Mouse (Mus musculus): Measurements from ENCODE around the gene Fgd2.
"Not testable (repeated sequence)": the region's sequence is repeated elsewhere in the genome, so short reads cannot be mapped to it uniquely, and the experiment has no call there.

The Fgd2 gene

DNA sequence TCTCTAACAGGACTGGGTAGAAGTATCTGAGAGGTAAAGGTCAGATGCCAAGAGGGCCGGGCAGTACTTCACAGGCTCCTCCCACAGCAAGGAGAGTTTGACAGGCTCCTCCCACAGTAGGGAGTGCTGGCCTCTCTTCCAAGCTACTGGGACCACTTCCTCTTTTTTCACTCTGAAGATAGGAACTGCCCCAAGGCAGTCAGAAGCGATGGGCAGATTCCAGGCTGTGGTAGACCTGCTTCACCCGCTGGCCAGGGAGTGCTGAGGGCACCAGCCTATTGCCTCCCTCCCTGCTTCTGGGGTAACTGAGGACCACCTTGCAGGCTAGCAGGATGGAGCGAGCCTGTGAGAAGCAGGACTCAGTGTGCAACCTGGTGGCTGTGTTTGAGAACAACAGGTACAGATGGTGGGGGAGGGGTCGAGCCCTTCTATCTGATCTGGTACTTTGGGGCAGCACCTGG lies at the start of gene Fgd2:
Gene Fgd2 (plus strand): TSS at position 154 of the 461 bp plus-strand sequence.
- DNase-seq: no peak

DNA sequence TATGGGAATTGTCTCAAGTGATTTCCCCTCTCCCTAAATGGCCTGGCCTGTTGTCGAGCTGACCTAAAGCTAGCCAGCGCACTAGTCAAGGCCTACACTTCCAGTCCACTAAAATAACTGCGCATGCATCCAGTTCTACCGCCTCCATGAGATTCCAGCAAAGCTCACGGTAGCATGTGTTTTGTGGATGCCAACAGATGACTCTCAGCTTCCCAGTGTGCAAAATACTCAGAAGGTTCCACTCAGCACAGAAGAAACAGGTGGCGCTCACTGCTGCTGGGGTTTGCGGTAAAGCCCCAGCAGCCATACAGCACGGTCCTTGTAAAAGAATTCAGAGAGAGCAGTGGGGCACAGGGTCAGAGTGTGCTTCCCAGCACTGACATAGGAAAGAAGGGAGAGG lies 49.1 kb upstream of the Fgd2 start:
- DNase-seq: no peak

DNA sequence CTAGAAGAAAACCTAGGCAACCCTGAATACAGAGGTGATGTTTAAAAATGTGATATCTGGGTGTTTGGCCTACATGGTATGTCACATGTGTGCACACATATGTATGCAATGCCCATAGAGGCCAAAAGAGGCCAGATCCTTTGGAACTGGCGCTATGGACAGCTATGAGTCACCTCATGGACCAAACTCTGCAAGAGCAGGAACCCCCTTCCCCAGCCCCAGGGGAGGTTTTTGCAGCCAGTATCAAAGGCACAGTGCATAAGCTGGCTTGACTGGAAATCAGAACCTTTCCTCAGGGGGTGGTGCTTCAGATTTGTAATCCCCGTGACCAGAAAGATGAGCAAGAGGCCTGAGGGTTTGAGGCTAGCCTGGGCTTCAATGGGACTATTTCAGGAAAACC lies 48.6 kb upstream of the Fgd2 start:
- DNase-seq: no peak

DNA sequence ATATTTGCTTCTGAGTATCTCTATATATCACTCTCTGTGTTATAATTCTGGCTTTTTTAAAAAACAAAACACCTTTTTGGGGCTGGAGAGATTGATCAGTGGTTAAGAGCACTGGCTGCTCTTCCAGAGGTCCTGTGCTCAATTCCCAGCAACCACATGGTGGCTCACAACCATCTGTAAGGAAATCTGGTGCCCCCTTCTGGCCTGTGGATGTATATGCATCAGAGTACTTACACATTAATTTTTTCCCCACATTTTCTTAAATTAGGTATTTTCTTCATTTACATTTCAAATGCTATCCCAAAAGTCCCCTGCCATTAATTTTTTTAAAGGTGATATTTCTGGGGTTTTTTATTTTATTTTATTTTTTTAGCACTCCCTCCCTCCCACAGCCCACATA lies 47.4 kb upstream of the Fgd2 start:
- no peak for DNase-seq

DNA sequence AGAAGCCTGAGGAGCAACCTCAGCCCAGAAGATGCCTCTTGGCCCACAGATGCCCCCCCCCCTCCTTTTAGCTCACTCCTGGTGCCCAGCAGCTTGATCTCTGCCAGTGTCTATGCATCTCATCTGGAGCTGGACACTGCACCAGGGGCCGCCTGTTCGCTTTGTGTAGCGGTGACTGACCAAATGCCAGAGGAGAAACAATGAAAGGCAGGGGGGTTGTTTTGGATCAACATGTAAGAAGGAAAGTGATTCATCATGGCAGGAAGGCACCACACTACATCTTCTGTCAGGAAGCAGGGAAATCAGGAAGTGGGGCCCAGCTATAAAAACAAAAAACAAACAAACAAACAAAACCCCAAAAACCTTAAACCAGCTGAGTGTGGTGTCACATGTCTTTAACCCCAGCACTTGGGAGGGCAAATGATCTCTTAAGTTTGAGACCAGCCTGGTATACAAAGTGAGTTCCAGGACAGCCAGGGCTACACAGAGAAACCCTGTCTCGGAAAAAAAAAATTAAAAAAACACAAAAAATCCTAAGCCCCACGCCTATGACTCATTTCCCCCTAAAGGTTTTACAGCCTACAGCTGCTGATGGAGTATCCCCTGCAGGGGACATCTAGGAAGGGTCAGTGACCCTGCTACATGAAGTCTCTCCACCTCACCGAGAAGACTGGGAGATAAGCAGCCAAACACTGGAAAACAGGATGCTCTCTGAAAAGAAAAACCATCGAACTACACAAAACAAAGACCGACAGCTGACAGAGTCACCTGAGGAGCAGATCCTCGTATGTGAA lies 44.8 kb upstream of the Fgd2 start:
- no peak for DNase-seq

DNA sequence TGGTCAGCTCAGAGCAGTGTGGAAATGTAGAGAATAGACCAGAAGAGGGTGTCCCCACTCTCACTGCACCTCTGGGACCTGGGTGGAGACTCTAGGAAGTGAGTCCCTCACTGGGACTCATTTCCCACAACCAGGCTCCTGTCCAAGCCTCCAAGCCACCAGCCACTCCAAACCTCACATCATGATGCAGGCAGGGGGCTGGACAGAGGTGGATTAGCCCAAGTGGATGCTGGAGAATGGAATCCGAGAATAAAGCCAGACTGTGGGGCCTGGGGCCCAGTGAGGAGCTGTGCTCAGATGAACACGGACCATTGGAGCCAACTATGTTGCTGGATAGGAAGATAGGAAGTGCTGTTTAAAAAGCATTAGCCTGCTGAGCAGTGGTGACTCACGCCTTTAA lies 43.8 kb upstream of the Fgd2 start:
- no peak for DNase-seq

DNA sequence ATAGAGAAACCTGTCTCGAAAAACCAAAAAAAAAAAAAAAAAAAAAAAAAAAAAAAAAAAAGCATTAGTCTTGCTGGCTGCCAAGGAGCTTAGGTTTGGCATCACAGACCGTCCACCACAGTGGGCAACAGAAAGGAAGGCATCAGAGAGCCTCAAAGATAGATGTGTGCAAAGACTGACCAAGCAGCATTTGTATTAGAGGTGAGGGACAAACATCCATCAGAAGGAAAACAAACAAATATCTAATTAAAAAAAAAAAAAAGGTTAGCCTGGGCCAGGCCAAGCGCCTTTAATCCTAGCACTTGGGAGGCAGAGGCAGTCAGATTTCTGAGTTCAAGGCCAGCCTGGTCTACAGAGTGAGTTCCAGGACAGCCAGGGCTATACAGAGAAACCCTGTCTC lies 43.3 kb upstream of the Fgd2 start, which contains the start of gene Pi16:
Gene Pi16 (plus strand): TSS at position 301 of the 400 bp plus-strand sequence.
- DNase-seq: not testable (repeated sequence)

DNA sequence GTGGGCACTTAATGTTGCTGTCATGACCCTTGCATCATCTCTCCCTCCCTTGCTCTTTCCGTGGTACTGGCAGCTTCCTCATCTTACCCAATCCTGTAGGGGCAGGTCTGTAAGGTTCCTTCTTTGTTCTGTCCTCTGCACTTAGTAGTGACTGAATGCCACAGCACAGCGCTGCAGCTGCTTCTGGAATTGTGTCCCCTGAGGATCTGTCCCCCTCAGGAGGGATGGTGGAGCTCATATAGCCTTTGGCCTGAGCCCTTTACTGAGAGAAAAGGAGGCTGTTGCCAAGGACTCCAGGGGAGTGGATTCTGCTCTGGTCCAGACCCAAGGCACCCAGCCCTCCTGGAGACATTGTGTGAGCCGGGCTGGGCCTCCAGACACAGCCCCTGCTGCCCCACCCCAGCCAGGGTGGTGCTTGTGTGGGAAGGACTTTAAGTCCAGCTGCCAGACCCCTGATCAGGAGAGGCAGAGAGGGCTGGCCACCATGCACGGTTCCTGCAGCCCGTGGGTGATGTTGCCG lies 41.9 kb upstream of the Fgd2 start:
- DNase-seq: no peak

DNA sequence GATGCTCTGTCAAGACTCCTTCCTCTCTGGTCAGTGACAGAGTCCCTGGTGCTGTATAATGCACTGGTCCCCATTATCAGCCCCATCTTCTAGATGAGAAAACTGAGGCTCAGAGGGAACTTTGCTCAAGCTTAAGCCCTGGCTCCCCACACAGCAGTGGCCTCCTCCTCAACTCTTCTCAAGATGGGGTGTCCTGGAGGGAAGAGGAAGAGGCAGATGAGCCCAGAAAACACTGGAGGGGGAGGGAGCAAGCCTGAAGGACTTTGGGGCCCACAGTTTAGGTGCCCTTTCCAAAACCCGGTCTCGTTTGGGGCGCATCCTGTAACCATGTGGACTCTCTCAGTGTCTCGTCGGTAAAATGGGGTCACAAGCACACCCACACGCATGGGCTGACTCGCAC lies 41.2 kb upstream of the Fgd2 start:
- no peak for DNase-seq

DNA sequence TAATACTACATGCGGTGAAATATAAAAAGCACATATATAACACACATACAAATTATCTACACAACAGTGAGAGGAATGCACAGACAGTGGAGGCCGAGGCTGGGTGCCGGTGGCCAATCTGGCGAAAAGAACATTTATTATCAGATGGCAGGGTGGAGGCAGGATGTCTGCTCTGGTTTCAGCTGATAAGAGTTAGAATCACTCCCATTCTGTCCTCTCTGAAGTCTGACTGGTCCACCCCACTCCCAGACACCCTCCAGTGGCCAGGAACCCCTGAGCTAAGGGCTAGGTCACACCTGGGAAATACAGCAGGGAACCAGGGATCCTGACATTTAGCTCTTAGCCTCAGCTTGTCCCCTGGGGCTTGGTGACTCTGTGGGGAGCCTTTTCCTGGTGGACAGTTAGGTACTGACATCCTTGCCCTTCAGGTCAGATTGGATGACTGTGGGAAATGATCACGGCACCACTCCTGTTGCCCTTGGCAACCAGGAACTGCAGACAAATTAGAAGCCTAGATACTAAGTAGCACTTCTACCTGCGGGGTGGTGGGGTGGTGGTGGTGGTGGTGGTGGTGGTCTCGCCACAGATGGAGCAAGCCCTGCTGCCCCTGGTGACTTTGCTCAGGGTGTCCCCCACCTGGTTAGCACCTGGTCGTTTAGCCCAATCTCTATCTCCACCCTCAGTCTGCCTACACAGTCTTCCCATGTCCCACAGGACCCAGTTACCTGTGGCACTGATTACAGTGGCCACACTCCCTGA lies 40.7 kb upstream of the Fgd2 start:
- DNase-seq: no peak

DNA sequence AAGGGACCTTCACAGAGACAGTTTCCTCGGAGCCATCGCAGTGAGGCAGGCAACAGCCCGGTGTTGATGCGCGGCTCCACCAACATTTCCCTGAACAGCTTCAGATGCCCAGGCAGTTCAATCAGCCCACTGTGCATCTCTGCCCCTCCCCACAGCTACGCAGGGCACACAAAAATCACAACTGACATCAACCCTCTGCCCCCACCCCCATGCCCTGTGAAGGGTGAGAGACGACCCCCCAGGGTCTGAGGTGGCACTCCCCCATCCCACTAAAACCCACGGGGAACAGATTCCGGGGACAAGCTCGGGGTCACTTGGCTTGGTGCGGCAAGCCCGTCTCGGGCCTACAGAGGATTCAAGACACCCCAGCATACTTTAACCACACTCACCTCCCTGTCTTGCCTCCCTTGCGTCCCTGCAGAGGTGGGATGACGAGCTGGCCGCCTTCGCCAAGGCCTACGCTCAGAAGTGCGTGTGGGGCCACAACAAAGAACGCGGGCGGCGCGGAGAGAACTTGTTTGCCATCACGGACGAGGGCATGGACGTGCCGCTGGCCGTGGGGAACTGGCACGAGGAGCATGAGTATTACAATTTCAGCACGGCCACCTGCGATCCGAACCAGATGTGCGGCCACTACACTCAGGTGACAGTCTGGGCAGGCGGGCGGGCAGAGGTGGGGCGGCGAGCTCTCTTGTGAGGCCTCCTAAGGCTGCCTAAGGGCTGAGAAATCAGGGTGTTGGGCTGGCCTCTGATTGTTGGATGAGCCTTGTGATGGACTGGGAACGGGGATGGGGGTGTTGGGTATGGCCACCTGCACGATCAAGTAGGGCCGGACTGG lies 38.7 kb upstream of the Fgd2 start:
- DNase-seq: no peak

DNA sequence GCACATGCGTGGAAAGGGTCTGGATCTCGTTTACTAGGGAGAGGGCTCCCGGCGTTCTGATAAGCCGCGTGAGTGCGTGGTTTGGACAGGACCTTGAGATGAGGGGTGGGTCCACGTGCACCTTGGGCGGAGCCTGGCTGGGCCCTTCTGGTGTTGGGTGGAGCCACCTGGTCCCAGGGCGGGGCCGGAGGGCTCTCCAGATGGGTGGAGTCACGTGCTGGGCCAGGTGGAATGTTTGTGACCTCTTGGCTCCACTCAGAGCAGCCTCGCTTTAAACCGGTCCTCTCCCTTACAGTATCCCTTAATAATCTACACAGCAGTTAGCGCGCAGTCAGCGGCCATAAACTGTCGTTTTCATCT lies 38.1 kb upstream of the Fgd2 start:
- DNase-seq: no peak

DNA sequence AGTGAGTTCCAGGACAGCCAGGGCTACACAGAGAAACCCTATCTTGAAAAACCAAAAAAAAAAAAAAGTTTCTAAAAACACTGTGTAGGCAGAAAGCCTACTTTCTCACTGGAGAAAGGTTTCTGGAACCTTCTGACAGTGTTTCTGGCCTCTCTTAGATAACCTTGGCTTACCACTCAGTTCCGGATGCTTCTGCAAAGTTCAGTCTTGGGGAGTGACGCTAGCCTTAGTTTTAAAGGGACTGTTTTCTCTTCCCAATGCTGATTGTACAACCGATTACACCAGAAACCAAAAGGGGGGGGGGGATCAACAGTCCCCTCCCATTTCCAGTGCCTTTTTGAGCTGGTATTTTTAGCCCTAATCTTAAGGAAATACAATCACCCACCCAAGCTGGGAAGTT lies 37.1 kb upstream of the Fgd2 start:
- DNase-seq: no peak

DNA sequence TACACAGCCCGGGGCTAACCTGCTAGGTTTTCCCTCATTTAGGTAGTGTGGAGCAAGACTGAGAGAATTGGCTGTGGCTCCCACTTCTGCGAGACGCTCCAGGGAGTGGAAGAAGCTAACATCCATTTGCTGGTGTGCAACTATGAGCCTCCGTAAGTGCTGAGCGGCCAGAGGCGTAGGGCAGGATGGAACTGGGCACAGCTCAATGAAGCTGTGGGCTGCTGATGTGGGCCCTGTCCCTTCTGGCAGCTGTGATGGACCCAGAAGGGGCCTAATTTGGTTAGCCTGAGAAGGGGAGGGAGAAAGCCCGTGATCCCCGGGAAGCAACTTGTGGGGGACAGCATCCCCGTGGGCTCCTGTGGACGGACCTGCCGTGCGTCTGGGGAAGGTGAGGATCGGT lies 34.9 kb upstream of the Fgd2 start:
- no peak for DNase-seq

DNA sequence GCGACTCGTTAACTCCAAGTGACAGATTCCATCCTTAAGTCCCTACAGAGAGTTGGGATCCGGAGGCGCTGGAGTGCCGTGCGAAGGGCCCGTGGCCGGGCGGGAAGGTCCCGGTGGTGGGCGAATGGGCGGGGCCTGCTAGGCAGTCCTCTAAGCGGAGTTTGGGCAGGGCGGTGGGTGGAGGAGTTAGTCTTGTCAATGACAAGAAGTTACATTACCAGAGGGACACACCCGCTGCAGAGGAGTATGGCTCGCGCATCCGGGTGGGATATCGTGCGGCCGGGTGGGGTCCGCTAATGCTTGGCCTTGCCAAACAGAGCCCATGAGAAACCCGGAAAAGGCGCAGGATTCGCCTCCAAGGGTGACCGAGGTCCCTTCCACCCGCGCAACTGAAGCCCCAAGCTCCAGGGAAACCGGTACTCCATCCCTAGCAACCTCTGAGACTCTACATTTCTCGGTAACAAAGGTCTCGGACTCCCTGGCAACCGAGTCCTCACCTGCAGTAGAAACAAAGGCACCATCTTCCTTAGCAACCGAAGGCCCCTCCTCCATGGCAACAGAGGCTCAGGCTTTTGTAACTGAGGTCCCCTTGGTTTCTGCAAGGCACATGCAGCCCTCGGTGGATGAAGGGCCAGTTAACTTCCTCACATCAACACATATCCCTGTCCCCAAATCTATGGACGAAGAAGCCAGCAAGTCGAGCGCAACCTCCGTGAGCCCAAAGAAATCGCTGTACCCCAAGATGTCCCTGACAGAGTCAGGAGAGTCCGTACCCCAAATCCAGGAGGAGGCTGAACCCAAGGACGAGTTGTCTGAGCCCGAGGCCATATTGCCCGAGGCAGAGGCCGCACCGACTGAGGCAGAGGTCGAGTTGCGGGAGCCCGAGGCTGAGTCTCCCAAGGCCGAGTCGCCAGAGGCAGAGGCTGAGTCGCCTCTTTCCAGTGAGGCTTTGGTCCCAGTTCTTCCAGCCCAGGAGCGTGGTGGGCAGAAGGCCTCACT lies 33.9 kb upstream of the Fgd2 start:
- DNase-seq: no peak

DNA sequence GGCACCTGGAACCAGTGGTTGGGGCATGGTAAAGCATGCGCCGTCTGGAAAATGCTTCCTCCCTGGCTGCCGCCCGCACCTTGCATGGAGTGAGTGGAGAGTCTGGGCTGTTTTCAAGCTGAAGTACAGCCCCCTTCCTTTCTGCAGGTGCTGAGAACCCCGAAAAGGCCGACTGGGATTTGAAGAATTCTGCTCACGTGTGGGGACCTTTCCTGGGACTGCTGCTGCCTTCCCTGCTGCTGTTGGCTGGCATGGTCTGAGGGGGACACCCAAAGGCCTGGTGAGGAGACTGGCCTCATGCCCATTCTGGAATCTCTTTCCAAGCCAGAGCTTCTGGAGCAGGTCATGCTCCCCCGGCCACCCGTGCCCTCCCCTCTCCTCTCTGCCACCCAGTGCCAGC lies 33.0 kb upstream of the Fgd2 start:
- no peak for DNase-seq

DNA sequence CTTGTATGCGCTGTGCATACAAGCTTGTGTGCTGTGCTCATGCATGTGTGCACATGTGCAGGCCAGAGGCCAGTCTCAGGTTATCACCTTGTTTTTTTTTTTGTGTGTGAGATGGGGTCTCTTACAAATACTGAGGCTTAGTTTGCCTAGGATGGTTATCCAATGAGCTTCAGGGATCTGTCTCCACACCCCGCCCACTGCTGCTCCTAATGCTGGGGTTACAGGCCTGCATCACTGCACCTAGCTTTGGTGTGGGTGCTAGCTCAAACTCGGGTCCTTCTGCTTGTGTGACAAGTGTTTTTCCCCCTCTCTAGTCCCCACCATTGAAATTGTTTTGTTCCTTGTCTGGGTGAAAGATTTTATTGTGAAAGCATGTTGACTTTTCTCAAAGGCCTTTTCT lies 30.5 kb upstream of the Fgd2 start:
- no peak for DNase-seq

DNA sequence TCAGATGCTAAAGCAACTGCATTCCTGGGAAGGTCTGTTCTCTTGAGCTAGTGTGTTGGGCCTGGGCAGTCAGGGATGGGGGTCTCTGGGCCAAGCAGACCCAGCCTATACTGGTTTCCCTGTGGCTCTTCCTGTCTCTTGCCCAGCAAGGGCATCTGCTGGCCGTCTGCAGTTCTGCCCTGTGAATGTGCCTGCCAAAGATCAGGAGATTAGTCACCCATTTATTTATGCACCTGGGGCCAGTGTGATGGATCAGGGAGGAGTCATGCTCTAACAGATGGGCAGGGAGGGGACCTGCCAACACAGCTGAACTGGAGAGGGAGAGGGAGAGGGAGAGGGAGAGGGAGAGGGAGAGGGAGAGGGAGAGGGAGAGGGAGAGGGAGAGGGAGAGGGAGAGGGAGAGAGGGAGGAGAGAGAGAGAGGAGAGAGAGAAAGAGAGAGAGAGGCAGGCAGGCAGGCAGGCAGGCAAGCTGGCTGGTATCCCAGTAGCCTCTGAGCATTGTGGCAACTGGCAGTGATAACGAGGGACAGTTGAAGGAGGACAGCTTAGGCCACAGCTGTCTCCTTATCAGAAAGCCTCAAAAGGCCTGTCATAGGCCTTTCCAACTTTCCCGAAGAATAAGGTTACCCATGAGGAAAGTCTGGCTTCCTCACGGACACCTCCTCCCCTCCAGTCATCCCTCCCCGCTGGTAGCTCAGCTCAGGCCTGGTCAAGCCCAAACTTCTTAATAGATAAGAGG lies 29.9 kb upstream of the Fgd2 start:
- DNase-seq: no peak

DNA sequence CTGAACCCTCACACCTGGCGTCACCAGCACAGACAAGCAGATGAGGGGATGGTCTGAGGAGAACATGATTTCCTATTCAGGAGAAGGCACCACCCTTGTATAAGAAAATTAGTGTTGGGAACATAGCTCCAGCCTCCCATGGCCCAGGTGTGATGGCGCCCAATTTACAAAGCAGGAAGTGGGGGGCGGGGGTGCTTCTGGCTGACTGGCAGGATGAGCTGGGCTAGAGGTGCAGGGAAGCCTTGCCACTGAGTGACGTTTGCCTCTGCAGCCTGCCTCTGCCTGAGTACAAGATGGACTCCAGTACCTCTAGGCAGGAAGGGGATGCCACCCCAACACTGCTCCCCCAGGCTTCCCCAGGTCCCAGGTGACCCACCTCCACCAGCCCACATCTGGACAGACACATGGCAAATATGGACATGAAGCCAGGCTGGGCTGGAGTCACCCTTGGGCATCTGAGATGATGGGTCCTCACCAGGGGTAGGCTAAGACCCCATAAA lies 28.5 kb upstream of the Fgd2 start:
- peak; percentile 68 to 76 for DNase-seq

DNA sequence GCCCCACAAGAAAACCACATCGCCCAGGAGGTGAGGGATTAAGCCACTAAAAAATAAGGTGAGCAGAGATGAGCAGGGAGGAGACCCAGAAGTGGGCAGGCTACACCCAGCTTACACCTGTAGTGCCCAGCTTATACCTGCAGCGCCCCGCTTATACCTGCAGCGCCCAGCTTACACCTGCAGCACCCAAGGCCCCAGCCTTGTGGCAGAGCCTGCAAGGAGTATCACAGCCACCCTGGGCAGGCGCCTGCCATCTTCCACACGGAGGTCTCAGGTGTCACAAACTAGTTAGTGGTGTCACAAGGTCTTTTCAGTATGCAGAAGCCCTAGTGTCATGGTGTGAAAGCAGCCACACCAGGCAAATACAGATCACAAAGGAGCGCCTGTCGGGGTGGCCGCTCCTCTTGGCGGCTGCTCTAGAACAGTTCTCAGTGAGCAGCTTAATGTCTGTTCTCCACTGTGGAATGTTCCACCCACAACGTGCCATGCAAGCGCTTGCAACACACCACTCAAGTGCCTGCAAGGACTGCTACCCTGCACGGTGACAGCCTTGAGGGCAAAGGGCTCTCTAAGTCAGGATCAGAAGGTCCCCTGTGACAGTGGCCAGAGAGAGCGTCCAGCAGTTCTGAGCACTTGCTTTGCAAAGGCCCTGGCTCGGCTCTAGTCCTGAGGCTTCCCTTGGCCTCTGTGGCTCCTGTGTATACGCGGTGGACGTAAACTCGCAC lies 24.3 kb upstream of the Fgd2 start:
- DNase-seq: no peak

Measured in thymus, postnatal 36 days (tissue).